Mouse (Mus musculus) G1E (cell line): ENCODE data around the gene Bcl11b.

Source experiments
- CTCF ChIP-seq: IDR thresholded peaks from 2 replicates; pipeline ENCODE4 v1.5.1; 2012; ENCODE audit warnings: low read depth, low read length, inconsistent platforms, mixed read lengths
- GATA1 ChIP-seq: IDR thresholded peaks from 2 replicates; pipeline ENCODE4 v1.6.1; 2012; ENCODE audit warnings: borderline replicate concordance, low read length, inconsistent platforms, mixed read lengths
- TAL1 ChIP-seq: conservative IDR thresholded peaks from 2 replicates; pipeline ENCODE4 v1.6.1; 2012; ENCODE audit warnings: low read depth, low read length, inconsistent platforms, mixed read lengths

- TF ChIP-seq CTCF, result no peak
- no peak for TF ChIP-seq GATA1
- TF ChIP-seq TAL1, result no peak
Measured at GRCm38 (mm10) chr12:107977086-107977485, 26.3 kb downstream of the Bcl11b start.
